Mouse (Mus musculus) hindbrain, embryonic 14.5 days (tissue): ENCODE results near the gene Timm50. TPM values are rescaled to one million over a fixed set of nuclear protein-coding genes. Genes with fewer than 3 reads are reported as not detected.

Source experiments
- ATAC-seq: fragments of 200-750 bp; cut with Nextera tagmentation; 2 replicates; pipeline ENCODE4 v1.8.0; 2017; ENCODE audit warnings: moderate number of reproducible peaks, mild to moderate bottlenecking, moderate TSS enrichment, moderate library complexity; ENCODE audit not compliant: low FRiP score
- DNase-seq: peaks from one replicate; pipeline ENCODE4 v3.0.0-alpha.2; 2015; ENCODE audit warnings: low spot score
- H3K27ac ChIP-seq: fragments of 300-500 bp; sonication (generic); 2 replicates; pipeline ENCODE4 v1.5.1; 2014; ENCODE audit warnings: mild to moderate bottlenecking, moderate library complexity
- H3K27me3 ChIP-seq: fragments of 300-500 bp; sonication (generic); 2 replicates; pipeline ENCODE4 v1.6.1; 2014; ENCODE audit warnings: mild to moderate bottlenecking, low read length, mixed read lengths; ENCODE audit not compliant: control insufficient read depth, insufficient read depth
- H3K36me3 ChIP-seq: fragments of 300-500 bp; sonication (generic); replicated peaks from 2 replicates; pipeline ENCODE4 v1.6.1; 2014; ENCODE audit not compliant: control insufficient read depth, insufficient read depth
- H3K4me1 ChIP-seq: fragments of 300-500 bp; sonication (generic); replicated peaks from 2 replicates; pipeline ENCODE4 v1.6.1; 2014; ENCODE audit warnings: antibody characterized with exemption, low read length, mixed read lengths; ENCODE audit not compliant: control insufficient read depth, insufficient read depth
- H3K4me2 ChIP-seq: fragments of 300-500 bp; sonication (generic); replicated peaks from 2 replicates; pipeline ENCODE4 v1.6.1; 2014; ENCODE audit warnings: mild to moderate bottlenecking, moderate library complexity
- H3K4me3 ChIP-seq: fragments of 300-500 bp; sonication (generic); replicated peaks from 2 replicates; pipeline ENCODE4 v1.5.1; 2014; ENCODE audit warnings: mild to moderate bottlenecking, low read length
- H3K9ac ChIP-seq: fragments of 300-500 bp; sonication (generic); 2 replicates; pipeline ENCODE4 v1.6.1; 2014
- H3K9me3 ChIP-seq: fragments of 300-500 bp; sonication (generic); 2 replicates; pipeline ENCODE4 v1.6.1; 2016; ENCODE audit warnings: low read length; ENCODE audit not compliant: control insufficient read depth
- WGBS: fragments of 180-500 bp; shearing (Covaris S2); extraction: QIAGEN DNeasy Blood & Tissue Kit; methylation state at CpG from one replicate; pipeline ENCODE4 v1.1.7; 2014; 5-methylcytosine and 5-hydroxymethylcytosine counted together
- polyA plus RNA-seq: library from polyadenylated mRNA; unstranded; fragments of >200 nt; fragmentation: Nextera tagmentation; extraction: Ambion mirVana; gene quantifications from 2 replicates; pipeline ENCODE4 v1.2.1, GENCODE M21; 2014

The Timm50 gene
- polyA plus RNA-seq, 1 experiment from 2014 or later, result 125 TPM

- Histone ChIP-seq H3K4me1 (peaks cover 16% of the 10 kb centered on the region), H3K9me3 (no peaks in the 10 kb centered on the region), H3K27me3 (no peaks in the 10 kb centered on the region), H3K4me2 (no peak overlapping the region), H3K4me3 (no peak overlapping the region), H3K36me3 (peaks cover 38% of the 10 kb centered on the region), H3K27ac (no peak overlapping the region), H3K9ac (no peak overlapping the region)
- ATAC-seq (no peak), DNase-seq (no peak)
- WGBS, result 91% methylated on average over 2 of the region's 2 CpGs
Observed at GRCm38 (mm10) chr7:28353267-28353666, 41.4 kb upstream of the Timm50 start.

DNA sequence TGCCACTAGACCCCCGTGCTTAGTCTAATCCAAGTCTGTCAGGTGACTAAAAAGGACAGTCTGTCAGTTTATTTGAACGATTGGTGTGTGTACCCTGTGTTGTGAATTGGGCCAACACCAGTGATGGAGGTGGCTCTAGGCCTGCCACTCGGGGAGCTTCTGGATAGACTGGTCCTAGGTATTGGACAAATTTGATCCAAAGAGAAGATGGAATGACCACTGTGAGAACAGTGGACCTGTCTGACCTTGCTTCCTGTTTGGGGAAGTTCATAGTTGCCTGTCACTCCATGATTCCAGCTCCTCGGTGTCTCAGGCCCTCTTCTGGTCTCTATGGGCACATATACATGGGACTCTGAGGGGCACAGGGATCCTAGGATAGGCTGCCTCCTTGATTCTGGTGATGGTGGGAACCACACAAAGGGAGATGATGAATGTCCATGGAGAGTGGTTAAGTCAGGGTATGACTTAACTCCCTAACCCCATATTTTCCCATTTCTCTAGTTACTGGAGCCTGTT, 39.9 kb upstream of the Timm50 start:
- ATAC-seq (no peak), DNase-seq (no peak)
- H3K27ac ChIP-seq, result no peak overlapping the region
- H3K4me1 ChIP-seq, result peaks cover 16% of the 10 kb centered on the region
- H3K36me3 ChIP-seq, result peaks cover 38% of the 10 kb centered on the region
- WGBS, result 37% methylated on average over 4 of the region's 4 CpGs
- peak overlapping the region; percentile 86 for H3K4me3 ChIP-seq
- peak overlapping the region; percentile 88 for H3K4me2 ChIP-seq
- H3K9ac ChIP-seq, result peak overlapping the region; percentile 97
- H3K27me3 ChIP-seq, result no peaks in the 10 kb centered on the region
- no peaks in the 10 kb centered on the region for H3K9me3 ChIP-seq

GRCm38 (mm10) chr7:28350155-28350883, 38.4 kb upstream of the Timm50 start, which contains the start of gene Rps16:
Gene Rps16 (plus strand): TSS chr7:28350652.
- WGBS, result under 1% methylated on average over 49 of the region's 50 CpGs
- DNase-seq (peak; percentile 99), ATAC-seq (peak; percentile 95)
- Histone ChIP-seq H3K27ac (peak within 1 kb of the TSS; percentile 90), H3K36me3 (peaks cover 37% of the 10 kb centered on the region), H3K4me2 (peak within 1 kb of the TSS; percentile 88), H3K4me1 (peaks cover 16% of the 10 kb centered on the region), H3K27me3 (no peaks in the 10 kb centered on the region), H3K9me3 (no peaks in the 10 kb centered on the region), H3K9ac (peak within 1 kb of the TSS; percentile 97), H3K4me3 (peak within 1 kb of the TSS; percentile 86)

DNA sequence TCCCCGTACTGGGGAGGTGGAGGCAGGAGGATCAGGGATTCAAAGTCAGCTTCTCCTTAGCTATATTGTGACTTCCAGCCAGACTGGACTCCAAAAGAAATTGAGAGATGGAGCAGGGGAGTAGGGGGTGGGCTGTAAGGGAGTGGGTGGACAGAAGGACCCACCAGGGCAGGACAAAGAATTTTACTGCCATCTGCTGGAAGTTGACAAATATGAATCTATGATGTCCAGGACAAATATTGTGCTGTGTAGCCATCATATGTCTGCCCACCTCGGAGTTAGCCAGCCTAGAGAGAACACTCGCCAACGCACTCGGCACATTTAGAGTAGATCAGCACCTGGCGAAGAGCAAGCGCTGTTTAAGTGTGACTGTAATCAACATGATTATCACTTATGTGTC, 36.7 kb upstream of the Timm50 start:
- Histone ChIP-seq H3K36me3 (peaks cover 20% of the 10 kb centered on the region), H3K9ac (no peak overlapping the region), H3K9me3 (no peaks in the 10 kb centered on the region), H3K4me2 (no peak overlapping the region), H3K27me3 (no peaks in the 10 kb centered on the region), H3K4me3 (no peak overlapping the region), H3K27ac (no peak overlapping the region), H3K4me1 (peaks cover 16% of the 10 kb centered on the region)
- 91% methylated on average over 7 of the region's 7 CpGs for WGBS
- ATAC-seq (no peak), DNase-seq (peak; percentile 25)

- H3K4me2 ChIP-seq, result no peak overlapping the region
- no peak for DNase-seq
- H3K4me1 ChIP-seq, result peaks cover 16% of the 10 kb centered on the region
- no peak overlapping the region for H3K27ac ChIP-seq
- ATAC-seq, result no peak
- peaks cover 11% of the 10 kb centered on the region for H3K36me3 ChIP-seq
- 77% methylated on average over 3 of the region's 3 CpGs for WGBS
- H3K4me3 ChIP-seq, result no peak overlapping the region
- no peak overlapping the region for H3K9ac ChIP-seq
- no peaks in the 10 kb centered on the region for H3K9me3 ChIP-seq
- no peaks in the 10 kb centered on the region for H3K27me3 ChIP-seq
Observed at GRCm38 (mm10) chr7:28347746-28348145, 35.9 kb upstream of the Timm50 start.

GRCm38 (mm10) chr7:28344637-28345036, 32.8 kb upstream of the Timm50 start:
- no peaks in the 10 kb centered on the region for H3K36me3 ChIP-seq
- no peak overlapping the region for H3K4me3 ChIP-seq
- H3K4me1 ChIP-seq, result 0 out of 2 replicates have a peak, but pooled peaks cover 2% of the 10 kb centered on the region
- no peaks in the 10 kb centered on the region for H3K27me3 ChIP-seq
- H3K4me2 ChIP-seq, result no peak overlapping the region
- H3K27ac ChIP-seq, result no peak overlapping the region
- DNase-seq (peak; percentile 84), ATAC-seq (peak; percentile 18; the same call in 1 of the 2 replicates)
- H3K9ac ChIP-seq, result no peak overlapping the region
- 4% methylated on average over 4 of the region's 4 CpGs for WGBS
- no peaks in the 10 kb centered on the region for H3K9me3 ChIP-seq

- ATAC-seq, result no peak
- Histone ChIP-seq H3K27me3 (no peaks in the 10 kb centered on the region), H3K4me1 (peaks cover 14% of the 10 kb centered on the region), H3K36me3 (no peaks in the 10 kb centered on the region), H3K27ac (no peak overlapping the region), H3K9ac (no peak overlapping the region), H3K4me3 (no peak overlapping the region), H3K4me2 (no peak overlapping the region), H3K9me3 (no peaks in the 10 kb centered on the region)
- DNase-seq, result no peak
- WGBS, result 46% methylated on average over 7 of the region's 7 CpGs
Observed at GRCm38 (mm10) chr7:28341381-28341780, 29.5 kb upstream of the Timm50 start.

DNA sequence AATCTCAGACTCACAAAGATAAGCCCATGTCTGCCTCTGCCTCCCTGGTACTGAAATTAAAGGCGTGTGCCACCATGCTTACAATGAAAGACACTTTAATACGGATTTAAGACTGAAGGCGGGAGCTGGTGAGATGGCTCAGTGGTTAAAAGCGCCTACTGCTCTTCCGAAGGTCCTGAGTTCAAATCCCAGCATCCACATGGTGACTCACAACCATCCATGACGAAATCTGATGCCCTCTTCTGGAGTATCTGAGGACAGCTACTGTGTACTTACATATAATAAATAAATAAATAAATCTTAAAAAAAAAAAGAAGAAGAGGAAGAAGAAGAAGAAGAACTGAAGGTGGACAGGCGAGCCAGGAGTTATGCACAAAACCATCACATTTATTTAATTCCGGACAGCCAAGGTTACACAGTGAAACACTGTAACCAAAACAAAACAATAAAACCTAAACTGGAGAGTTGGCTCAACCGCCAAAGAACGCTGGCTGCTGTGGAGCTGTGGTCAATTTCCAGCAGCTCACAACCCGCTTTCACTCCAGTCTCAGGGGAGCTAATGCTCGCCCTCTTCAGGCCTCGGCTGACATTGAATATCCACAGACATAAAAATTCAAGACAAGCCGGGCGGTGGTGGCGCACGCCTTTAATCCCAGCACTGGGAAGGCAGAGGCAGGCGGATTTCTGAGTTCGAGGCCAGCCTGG, 27.5 kb upstream of the Timm50 start:
- WGBS, result 78% methylated on average over 19 of the region's 19 CpGs
- no peak for DNase-seq

More for the DNA sequence above, 27.5 kb upstream of the Timm50 start:
- peak overlapping the region; percentile 93 for H3K4me2 ChIP-seq
- H3K4me1 ChIP-seq, result peaks cover 14% of the 10 kb centered on the region
- H3K9ac ChIP-seq, result peak overlapping the region; percentile 94
- no peak for ATAC-seq
- H3K27me3 ChIP-seq, result no peaks in the 10 kb centered on the region
- peak overlapping the region; percentile 88 for H3K4me3 ChIP-seq
- no peaks in the 10 kb centered on the region for H3K9me3 ChIP-seq
- peak overlapping the region; percentile 85 for H3K27ac ChIP-seq
- peaks cover 9% of the 10 kb centered on the region; the same call in 1 of the 2 replicates for H3K36me3 ChIP-seq
